Mouse (Mus musculus): ENCODE results near the gene Slit3. TPM values are rescaled to one million over a fixed set of nuclear protein-coding genes. Genes with fewer than 3 reads are reported as not detected.

Slit3 gene
- polyA plus RNA-seq, 1 experiment from 2014 or later, result 14.2 TPM

DNA sequence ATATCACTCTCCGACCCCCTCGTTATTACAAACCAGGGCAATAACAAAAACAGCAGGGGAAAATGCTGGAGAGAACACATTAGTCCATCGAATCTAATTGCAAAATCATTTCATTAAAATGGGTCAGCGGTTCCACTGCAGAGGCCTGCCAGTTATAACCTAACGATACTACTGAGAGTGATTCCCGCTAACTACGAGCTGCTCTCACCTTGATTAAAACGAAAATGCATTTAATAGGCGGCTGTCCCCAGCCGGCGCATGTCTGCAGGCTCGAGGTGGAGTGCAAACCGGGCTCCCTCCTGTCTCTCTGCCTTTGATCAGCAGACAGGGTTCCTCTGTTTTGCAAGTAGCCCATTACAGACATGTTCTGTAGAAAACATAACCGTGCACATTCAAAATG lies 498.4 kb downstream of the Slit3 start:
- no peaks in the 10 kb centered on the region for H3K4me1 ChIP-seq (ENCODE audit: insufficient read depth, low read depth, low read length)
- no peak for DNase-seq (ENCODE audit: low spot score)
- no peak for ATAC-seq
- TF ChIP-seq CTCF (IDR thresholded peaks at IDR 0.05) (no peak), EP300 (IDR thresholded peaks at IDR 0.05) (no peak)
- H3K27ac ChIP-seq (ENCODE audit: low read length), result no peak overlapping the region
- H3K4me3 ChIP-seq (ENCODE audit: low read depth, low read length), result no peak overlapping the region
- no peaks in the 10 kb centered on the region for H3K9me3 ChIP-seq (ENCODE audit: low read length)
- no peaks in the 10 kb centered on the region for H3K36me3 ChIP-seq (ENCODE audit: insufficient read depth, low read length)
- 89% methylated on average over 14 of the region's 14 CpGs for WGBS
- H3K9ac ChIP-seq (replicated peaks; ENCODE audit: low read depth), result no peak overlapping the region
- no peaks in the 10 kb centered on the region for H3K27me3 ChIP-seq (replicated peaks; ENCODE audit: insufficient read depth, low read length)
- H3K4me2 ChIP-seq (replicated peaks; ENCODE audit: low read depth, low read length), result no peak overlapping the region

DNA sequence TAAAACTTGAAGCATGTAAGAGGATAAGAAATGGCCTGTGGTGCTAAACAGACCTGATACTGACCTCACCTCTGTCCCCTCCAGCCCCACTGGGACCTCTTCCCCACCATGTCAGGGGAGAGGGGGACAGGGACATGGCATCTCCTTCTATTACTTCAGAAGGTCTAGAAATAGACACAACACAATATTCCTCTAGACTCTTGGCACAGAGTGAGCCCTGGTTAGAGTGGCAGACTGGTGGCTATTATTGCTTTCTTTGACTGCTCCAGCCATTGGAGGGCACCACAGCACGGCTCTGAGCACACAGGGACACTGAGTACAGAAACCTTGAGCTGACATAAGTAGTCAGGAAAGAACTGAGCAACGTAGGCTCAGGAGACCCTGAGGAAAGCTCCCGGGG lies 501.7 kb downstream of the Slit3 start:
- Histone ChIP-seq H3K9me3 (ENCODE audit: low read length) (no peaks in the 10 kb centered on the region), H3K4me1 (ENCODE audit: insufficient read depth, low read depth, low read length) (no peaks in the 10 kb centered on the region), H3K36me3 (ENCODE audit: insufficient read depth, low read length) (no peaks in the 10 kb centered on the region), H3K9ac (replicated peaks; ENCODE audit: low read depth) (no peak overlapping the region), H3K4me2 (replicated peaks; ENCODE audit: low read depth, low read length) (no peak overlapping the region), H3K4me3 (ENCODE audit: low read depth, low read length) (no peak overlapping the region), H3K27ac (ENCODE audit: low read length) (no peak overlapping the region), H3K27me3 (replicated peaks; ENCODE audit: insufficient read depth, low read length) (no peaks in the 10 kb centered on the region)
- ATAC-seq, result no peak
- TF ChIP-seq EP300 (IDR thresholded peaks at IDR 0.05), result no peak
- no peak for TF ChIP-seq CTCF (IDR thresholded peaks at IDR 0.05)
- DNase-seq (ENCODE audit: low spot score), result no peak
- 89% methylated on average over 3 of the region's 3 CpGs for WGBS

DNA sequence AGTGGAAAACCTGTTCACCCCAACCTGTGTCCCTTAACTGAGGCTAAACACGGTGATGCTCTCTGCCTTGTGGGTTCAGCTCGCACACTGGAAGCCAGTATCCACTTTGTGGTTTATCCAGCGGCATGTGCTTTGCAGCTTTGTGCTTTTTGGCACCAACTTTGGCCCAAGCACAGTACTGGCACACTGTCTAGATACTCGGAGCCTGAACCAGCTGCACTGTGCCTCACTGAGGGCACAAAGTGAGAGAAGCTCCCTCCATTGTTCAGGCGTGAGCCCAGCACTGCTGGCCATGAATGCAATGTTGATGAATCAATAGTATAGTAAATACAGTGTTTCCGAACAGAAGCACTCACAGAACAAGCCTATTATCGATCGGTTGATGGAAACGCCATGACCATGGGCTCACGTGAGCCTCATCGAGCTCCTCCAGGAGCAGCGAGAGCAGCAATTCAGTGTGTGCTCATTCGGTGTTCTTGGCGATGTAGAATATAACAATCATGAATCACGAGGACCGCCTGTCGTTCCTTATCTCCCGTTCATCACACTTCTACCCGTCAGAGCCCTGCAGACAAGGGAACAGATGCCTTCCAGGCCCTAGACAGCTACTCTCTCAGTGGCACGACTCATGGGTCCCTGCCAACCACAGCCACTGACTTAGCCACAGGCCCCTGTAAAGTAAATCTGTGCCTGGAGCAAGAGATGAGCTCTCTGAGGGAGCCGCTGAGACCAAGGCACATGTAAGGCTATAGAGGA lies 503.7 kb downstream of the Slit3 start:
- DNase-seq (ENCODE audit: low spot score), result no peak
- H3K9me3 ChIP-seq (ENCODE audit: low read length), result no peaks in the 10 kb centered on the region
- H3K4me3 ChIP-seq (ENCODE audit: low read depth, low read length), result no peak overlapping the region
- no peak for ATAC-seq
- no peaks in the 10 kb centered on the region for H3K27me3 ChIP-seq (replicated peaks; ENCODE audit: insufficient read depth, low read length)
- 68% methylated on average over 21 of the region's 21 CpGs for WGBS
- no peaks in the 10 kb centered on the region for H3K36me3 ChIP-seq (ENCODE audit: insufficient read depth, low read length)
- no peak overlapping the region for H3K4me2 ChIP-seq (replicated peaks; ENCODE audit: low read depth, low read length)
- H3K27ac ChIP-seq (ENCODE audit: low read length), result no peak overlapping the region
- H3K4me1 ChIP-seq (ENCODE audit: insufficient read depth, low read depth, low read length), result no peaks in the 10 kb centered on the region
- TF ChIP-seq EP300 (IDR thresholded peaks at IDR 0.05), result no peak
- TF ChIP-seq CTCF (IDR thresholded peaks at IDR 0.05), result no peak
- no peak overlapping the region for H3K9ac ChIP-seq (replicated peaks; ENCODE audit: low read depth)

DNA sequence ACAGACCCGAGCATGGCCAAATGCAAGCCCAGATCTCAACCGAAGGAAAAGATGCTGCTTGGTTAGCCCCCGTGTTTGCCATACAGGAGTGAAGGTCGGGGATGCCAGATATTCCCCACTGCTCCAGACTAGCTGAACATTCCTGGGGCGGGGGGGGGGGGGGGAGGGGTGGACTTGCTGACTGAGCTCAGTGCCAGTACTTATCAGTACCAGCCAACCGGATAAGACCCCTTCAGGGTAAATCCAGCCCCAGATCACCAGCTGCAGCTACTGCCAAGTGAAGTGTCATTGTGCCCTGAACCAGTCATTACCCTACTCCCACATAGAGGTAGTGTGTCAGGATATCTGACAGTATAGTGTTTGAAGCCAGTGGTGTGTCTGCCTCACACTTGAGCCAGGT lies 504.6 kb downstream of the Slit3 start:
- TF ChIP-seq EP300 (IDR thresholded peaks at IDR 0.05) (no peak), CTCF (IDR thresholded peaks at IDR 0.05) (no peak)
- Histone ChIP-seq H3K4me1 (ENCODE audit: insufficient read depth, low read depth, low read length) (no peaks in the 10 kb centered on the region), H3K27ac (ENCODE audit: low read length) (no peak overlapping the region), H3K4me2 (replicated peaks; ENCODE audit: low read depth, low read length) (no peak overlapping the region), H3K36me3 (ENCODE audit: insufficient read depth, low read length) (no peaks in the 10 kb centered on the region), H3K9ac (replicated peaks; ENCODE audit: low read depth) (no peak overlapping the region), H3K9me3 (ENCODE audit: low read length) (no peaks in the 10 kb centered on the region), H3K4me3 (ENCODE audit: low read depth, low read length) (no peak overlapping the region), H3K27me3 (replicated peaks; ENCODE audit: insufficient read depth, low read length) (no peaks in the 10 kb centered on the region)
- DNase-seq (ENCODE audit: low spot score), result no peak
- ATAC-seq, result no peak
- WGBS, result 67% methylated on average over 5 of the region's 6 CpGs

DNA sequence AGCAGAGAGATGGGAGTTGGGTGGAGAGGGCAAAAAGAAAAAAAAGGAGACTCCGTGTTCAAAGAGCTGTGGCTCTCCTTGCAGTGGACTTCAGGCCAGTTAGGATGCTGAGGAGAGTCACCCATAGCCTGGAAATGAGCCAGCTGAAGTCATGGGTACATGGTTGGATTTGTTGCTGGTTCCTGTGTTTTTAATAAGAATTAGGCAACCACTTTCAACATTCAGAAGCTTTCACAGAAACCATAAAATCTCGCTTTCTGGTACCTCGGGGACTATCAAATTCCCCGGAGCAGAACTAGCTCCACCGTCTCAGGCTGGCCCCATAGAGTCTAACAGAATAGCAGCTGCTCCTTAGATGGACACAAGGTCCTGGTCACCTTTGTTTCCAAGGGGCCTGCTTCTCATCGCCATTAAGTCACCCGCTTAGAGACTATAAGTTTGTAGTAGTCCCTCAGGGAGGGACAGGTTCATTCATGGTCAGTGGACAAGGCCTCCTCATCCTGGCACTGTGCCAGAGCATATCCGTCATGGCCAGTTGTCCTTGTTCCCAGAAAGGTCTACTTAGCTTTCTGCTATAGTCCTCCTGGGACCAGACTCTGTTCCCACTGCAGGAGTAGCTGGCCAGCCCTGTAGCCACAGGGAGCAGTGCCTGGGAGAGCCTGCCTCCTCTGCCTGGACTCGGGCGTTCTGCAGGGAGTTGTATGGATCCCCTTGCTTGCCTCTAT lies 505.3 kb downstream of the Slit3 start:
- Histone ChIP-seq H3K9ac (replicated peaks; ENCODE audit: low read depth) (no peak overlapping the region), H3K4me1 (ENCODE audit: insufficient read depth, low read depth, low read length) (no peaks in the 10 kb centered on the region), H3K36me3 (ENCODE audit: insufficient read depth, low read length) (no peaks in the 10 kb centered on the region), H3K27ac (ENCODE audit: low read length) (no peak overlapping the region), H3K9me3 (ENCODE audit: low read length) (no peaks in the 10 kb centered on the region), H3K27me3 (replicated peaks; ENCODE audit: insufficient read depth, low read length) (no peaks in the 10 kb centered on the region), H3K4me2 (replicated peaks; ENCODE audit: low read depth, low read length) (no peak overlapping the region), H3K4me3 (ENCODE audit: low read depth, low read length) (no peak overlapping the region)
- 81% methylated on average over 10 of the region's 10 CpGs for WGBS
- ATAC-seq, result no peak
- DNase-seq (ENCODE audit: low spot score), result no peak
- TF ChIP-seq EP300 (IDR thresholded peaks at IDR 0.05) (no peak), CTCF (IDR thresholded peaks at IDR 0.05) (no peak)

DNA sequence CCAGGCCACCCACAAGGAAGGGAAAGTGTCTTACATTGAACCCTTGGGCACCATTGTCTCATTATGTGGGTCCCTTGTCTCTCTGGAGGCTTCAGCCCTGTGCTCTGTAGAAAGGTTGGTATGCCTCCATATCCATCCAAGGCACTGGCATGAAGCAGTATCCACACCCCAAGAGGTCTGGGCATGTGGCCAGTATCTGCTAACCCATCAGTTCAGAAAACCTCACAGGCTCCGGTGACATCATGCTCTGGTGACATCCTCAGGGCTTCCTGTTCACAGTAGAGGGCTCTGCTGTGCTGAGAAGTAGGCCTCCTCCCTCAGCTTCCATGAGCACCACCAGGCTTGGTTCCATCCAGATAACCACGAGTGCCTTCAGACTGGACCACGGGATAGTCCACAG lies 506.8 kb downstream of the Slit3 start:
- ATAC-seq, result peak; percentile 53
- H3K4me2 ChIP-seq (replicated peaks; ENCODE audit: low read depth, low read length), result no peak overlapping the region
- no peaks in the 10 kb centered on the region for H3K36me3 ChIP-seq (ENCODE audit: insufficient read depth, low read length)
- no peak overlapping the region for H3K4me3 ChIP-seq (ENCODE audit: low read depth, low read length)
- H3K9ac ChIP-seq (replicated peaks; ENCODE audit: low read depth), result no peak overlapping the region
- TF ChIP-seq CTCF (IDR thresholded peaks at IDR 0.05) (no peak), EP300 (IDR thresholded peaks at IDR 0.05) (no peak)
- H3K27ac ChIP-seq (ENCODE audit: low read length), result no peak overlapping the region
- 69% methylated on average over 3 of the region's 3 CpGs for WGBS
- no peaks in the 10 kb centered on the region for H3K4me1 ChIP-seq (ENCODE audit: insufficient read depth, low read depth, low read length)
- no peaks in the 10 kb centered on the region for H3K9me3 ChIP-seq (ENCODE audit: low read length)
- no peaks in the 10 kb centered on the region for H3K27me3 ChIP-seq (replicated peaks; ENCODE audit: insufficient read depth, low read length)
- DNase-seq (ENCODE audit: low spot score), result peak; percentile 33

All from lung, postnatal 0 days (tissue).